Mouse (Mus musculus) cerebellum, postnatal 36 days (tissue): Measurements from ENCODE around the gene Lbp.

Experiments
- DNase-seq, 2 experiments: peaks; one replicate each; pipeline ENCODE4 v3.0.0; 2021 to 2022; ENCODE audit warnings: mixed read lengths in 2 of 2

The Lbp gene

GRCm38 (mm10) chr2:158364175-158364574 lies 57.9 kb downstream of the Lbp start:
- DNase-seq, result no peak

- no peak for DNase-seq
Observed at GRCm38 (mm10) chr2:158365099-158365850, 59.0 kb downstream of the Lbp start.

GRCm38 (mm10) chr2:158367654-158368053 lies 61.4 kb downstream of the Lbp start:
- DNase-seq, result no peak

GRCm38 (mm10) chr2:158368313-158368712 lies 62.0 kb downstream of the Lbp start:
- DNase-seq, result no peak

GRCm38 (mm10) chr2:158369474-158370172 lies 63.3 kb downstream of the Lbp start:
- no peak for DNase-seq

GRCm38 (mm10) chr2:158370173-158370550 lies 63.9 kb downstream of the Lbp start:
- DNase-seq, result no peak

GRCm38 (mm10) chr2:158373061-158373460 lies 66.8 kb downstream of the Lbp start:
- no peak for DNase-seq

GRCm38 (mm10) chr2:158373516-158373915 lies 67.2 kb downstream of the Lbp start:
- DNase-seq, result no peak

- peak; percentile 87 to 88 for DNase-seq
Observed at GRCm38 (mm10) chr2:158375443-158376122, 69.3 kb downstream of the Lbp start, which contains the start of gene Snhg11. Snhg11 (plus strand) TSS chr2:158375638.

- DNase-seq, result peak; percentile 24 to 36
Observed at GRCm38 (mm10) chr2:158376123-158376687, 69.9 kb downstream of the Lbp start.

GRCm38 (mm10) chr2:158376798-158377197 lies 70.5 kb downstream of the Lbp start:
- peak; percentile 35 to 43 for DNase-seq

- no peak for DNase-seq
Observed at GRCm38 (mm10) chr2:158377811-158378210, 71.5 kb downstream of the Lbp start.

GRCm38 (mm10) chr2:158379354-158380078 lies 73.2 kb downstream of the Lbp start:
- DNase-seq, result peak; percentile 43 to 57
